Mouse (Mus musculus): Measurements from ENCODE around the gene Peli2.

Peli2 gene

DNA sequence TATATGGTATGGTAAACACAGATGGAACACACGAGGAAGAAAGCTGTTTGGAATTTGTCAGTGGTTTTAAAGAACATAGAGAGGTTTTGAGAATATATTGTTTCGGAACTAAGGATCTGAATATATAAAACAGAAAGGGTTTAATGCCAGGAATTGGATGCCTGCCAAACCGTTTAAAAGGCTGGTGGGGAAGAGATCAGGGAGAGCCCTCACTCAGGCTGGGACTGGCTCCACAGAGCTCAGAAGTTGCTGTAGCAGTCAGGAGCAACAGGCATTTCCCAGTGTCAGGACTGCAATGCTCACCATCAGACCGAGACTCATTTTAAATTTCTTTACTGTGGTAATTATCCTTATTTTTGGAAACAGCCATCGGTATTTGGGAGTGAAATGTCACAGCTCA lies 76.2 kb downstream of the Peli2 start:
- no peak for DNase-seq

DNA sequence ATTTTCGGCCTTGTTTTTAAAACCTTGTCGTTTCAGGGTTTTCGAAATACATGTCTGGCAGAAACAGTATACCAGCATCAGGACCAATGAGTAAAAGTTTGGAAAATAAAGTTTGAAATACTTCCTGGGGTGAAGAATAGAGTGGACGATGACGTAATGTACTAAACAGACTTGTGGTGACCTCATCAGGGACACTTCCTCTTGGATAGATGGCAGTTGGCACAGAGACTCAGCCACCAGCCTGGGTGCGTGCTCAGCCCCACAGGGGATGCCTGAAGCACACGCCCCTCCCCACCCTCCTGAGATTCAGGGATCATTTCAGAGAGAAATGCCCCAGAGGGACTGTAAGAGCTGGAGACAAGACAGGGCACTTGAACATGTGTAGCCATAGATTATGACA lies 76.7 kb downstream of the Peli2 start:
- DNase-seq, result no peak

- DNase-seq, result no peak
Measured at GRCm38 (mm10) chr14:48198190-48198954, 77.7 kb downstream of the Peli2 start.

DNA sequence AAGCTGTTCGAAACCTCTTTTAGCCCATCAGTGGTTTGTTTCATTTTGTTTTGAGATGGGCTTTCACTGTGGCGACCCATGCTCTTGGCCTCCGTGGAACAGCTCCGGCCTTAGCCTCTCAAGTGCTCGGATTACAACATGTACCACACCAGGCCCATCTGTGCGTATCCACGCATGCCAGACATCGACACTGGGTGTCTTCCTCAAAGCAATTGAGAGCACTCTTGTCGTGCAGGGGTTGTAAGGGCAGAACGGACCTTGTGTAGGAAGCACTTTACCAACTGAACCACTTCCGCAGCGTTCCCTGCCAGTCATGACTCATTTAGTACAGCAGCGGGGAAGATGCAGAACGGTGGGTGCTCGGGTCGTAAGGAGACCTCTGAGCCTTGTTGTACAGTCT lies 78.3 kb downstream of the Peli2 start:
- DNase-seq, result no peak

DNA sequence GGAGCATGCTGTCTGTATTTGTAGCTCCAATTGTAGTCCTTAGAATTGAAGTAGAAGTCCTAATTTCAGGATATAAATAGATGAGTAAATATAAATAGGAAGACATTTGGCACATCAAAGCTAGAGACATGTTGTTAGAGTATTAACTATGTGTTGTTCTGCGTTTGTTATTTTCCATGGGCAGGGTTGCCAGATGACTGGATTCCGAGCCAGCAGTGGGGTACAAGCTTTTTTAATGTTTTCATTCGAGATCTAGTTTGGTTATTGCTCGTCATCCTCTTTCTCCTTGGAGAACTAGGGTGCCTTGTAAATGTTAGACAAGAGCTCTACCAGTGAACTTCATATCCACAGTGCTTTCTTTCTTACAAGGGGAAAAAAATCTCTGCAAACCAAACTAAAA lies 78.9 kb downstream of the Peli2 start:
- no peak for DNase-seq

DNA sequence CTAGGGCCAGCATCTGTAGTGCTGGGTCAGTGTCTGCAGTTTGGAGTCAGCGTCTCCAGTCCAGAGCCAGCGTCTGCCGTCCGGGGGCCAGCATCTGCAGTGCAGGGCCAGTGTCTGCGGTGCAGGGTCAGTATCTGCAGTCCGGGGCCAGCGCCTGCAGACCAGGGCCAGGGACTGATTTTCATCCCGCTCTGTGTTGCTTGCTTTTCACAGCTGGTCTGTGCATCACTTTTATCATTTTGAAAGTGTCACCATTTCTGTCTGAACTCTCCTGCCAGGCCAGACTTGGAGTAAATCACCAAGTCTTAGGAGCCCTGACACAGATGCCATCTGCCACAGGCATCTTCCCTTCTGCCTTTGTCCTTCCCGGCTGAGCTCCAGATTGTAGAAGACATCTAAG lies 79.7 kb downstream of the Peli2 start:
- no peak for DNase-seq

DNA sequence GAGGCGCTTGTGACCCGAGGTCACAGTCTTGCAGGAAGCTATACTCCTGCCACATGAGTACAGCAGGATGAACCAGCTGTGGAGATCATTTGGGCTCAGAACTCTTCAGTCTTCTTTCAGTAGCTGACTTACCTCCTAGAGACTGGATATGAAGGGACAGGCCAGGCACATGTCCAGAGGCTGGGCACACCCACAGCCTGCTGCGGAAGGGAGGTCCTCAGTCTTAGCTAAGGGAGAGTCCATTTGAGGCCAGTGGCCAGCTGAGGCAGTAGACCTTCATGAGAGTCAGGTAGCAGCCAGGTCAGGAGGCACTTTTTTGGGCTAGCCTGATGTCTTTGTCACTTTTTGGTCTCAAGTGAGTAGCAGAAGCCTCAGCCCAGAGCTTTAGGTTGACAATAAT lies 80.2 kb downstream of the Peli2 start:
- DNase-seq, result no peak

GRCm38 (mm10) chr14:48201403-48201802 lies 80.8 kb downstream of the Peli2 start:
- DNase-seq, result no peak

DNA sequence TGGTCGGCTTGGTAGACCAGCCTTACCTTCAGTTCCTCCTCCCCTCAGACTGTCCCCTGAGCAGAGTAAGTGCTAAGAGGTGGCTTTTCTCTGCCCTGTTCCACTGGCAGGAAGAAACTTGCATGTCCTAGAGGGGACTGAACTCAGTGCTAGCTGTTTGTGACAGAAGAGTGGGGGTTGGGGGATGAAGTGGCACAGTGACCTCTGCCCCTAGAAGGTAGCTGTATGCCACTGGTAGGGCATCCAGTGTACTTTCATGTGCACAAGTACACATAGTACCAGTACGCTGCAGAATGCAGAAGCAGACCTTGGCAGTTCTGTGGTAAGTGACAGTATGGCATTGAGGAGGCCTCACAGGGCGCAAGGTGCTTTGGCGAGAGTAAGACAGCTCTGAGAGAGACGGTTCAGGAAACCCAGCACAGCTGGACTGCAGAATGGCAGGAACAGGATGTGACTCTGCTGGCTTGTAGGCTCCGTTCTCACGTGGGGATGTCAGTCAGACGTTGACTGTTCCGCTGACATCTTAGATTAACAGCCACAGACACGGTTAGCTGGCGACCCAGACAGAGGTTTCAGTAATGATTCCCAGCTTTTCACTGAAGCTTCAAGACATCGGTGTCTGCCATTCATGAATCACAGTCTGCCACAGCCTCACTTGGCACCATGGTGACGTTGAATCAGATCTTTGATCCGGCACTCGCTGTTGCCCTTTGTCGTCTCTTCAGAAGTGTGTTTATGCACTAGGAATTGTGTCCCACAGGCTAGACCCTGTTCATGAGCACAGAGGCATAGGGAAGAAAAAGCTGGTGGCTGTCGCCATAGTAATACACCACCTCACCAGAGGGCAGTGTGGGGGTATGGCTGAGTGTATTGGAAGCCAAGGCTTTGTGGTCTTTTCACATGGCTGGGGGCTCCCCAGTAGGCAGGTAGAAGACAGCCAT lies 81.7 kb downstream of the Peli2 start:
- no peak for DNase-seq

- DNase-seq, result no peak
Measured at GRCm38 (mm10) chr14:48205044-48205443, 84.4 kb downstream of the Peli2 start.

DNA sequence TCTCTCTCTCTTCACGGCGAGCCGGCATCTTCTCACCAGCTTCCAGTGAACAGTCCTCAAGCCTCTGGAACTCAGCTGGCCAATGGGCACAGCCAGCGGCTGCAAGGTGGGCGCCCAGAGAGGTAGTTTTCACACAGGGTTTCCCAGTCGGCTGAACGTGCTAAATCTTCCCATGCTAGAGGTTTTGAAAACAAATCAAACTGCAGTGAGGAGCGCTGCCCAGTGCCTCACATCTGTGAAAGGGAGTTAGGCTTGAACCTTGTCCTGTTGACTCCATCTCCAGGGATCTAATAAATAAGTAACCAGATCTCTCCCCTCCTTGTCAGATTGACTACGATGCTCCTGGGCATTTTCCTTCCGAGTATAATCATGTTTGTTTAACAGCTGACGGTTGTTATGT lies 85.0 kb downstream of the Peli2 start:
- DNase-seq, result no peak

- DNase-seq, result no peak
Measured at GRCm38 (mm10) chr14:48207119-48207518, 86.5 kb downstream of the Peli2 start.

DNA sequence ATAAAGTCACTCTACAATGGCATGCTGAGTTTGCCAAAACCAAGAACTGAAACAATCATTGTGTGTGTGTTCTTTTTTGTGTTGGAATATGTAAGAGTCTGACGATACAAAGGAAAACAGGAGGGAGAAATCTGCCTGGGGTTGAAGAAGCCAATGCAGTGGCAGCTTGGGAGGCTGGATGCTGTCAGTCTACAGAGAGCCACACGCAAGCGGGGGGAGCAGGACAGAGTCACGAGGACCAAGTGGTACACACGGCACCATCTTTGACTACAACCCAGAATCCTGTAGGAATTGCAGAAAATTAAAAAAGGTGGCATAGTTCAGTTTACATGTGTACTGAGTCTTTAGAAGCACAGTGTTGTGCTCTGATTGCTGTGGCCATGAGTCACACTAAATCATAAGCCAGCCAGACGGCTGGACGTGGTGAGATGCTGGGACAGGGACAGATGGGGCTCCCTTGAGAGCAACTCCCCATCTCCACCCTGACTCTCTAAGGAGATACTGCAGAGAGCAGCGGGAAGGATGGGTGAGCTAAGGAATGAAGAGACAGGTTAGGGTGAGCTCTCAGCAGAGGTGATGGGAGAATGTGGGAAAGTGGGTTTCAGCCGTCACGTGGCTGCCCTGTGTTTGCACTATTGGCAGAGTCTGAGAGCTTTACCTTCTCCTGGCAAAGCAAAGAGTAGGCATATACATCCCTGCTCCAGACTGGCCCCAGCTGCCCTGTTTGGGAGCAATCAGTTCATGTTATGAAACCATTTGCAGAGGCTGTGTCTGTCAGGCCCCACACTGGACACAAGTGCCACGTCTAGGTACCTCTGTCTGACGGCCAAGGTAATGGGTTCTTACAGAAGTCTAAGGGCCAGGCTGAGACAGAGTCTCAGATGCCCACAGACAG lies 87.4 kb downstream of the Peli2 start:
- DNase-seq, result no peak

- no peak for DNase-seq
Measured at GRCm38 (mm10) chr14:48209436-48209835, 88.8 kb downstream of the Peli2 start.

DNA sequence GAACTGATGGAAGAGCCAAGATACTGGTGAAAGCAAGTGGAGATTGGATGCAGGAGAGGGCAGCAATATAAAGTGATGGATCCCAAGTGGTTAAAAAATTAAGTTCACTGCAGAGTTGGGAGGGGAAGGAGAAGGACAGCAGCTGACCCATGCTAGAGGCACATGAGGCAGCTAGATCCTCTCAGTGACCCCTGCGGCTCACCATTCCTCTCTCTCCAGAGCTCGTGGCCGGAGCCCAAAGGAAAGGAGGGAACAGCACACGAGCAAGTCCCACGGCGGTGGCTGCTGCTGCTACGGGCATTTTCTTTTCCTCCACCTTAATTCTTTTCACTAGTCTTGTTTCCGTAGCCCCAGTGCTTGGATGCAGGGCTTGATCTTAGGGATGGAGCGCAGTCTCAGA lies 89.5 kb downstream of the Peli2 start:
- no peak for DNase-seq

- no peak for DNase-seq
Measured at GRCm38 (mm10) chr14:48211526-48211925, 90.9 kb downstream of the Peli2 start.

DNA sequence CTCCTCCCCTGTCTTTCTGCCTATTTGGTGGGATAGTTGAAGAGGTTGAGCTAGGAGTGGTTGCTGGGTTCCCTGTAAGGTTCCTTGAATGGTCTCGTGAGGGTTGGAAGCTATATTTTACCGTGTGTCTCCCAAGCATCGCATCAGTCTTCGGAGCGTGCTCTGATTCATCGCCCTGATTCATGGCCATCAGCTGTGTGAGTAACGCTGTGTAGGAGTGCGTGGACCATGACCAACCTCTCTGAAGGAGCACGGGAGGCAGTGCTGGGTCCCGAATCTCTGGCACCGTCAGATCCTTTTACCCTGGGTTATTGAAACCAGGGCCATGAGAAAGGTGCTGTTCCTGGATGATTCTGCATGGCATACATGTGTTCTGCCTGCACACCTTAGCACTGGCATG lies 92.2 kb downstream of the Peli2 start:
- DNase-seq, result no peak

DNA sequence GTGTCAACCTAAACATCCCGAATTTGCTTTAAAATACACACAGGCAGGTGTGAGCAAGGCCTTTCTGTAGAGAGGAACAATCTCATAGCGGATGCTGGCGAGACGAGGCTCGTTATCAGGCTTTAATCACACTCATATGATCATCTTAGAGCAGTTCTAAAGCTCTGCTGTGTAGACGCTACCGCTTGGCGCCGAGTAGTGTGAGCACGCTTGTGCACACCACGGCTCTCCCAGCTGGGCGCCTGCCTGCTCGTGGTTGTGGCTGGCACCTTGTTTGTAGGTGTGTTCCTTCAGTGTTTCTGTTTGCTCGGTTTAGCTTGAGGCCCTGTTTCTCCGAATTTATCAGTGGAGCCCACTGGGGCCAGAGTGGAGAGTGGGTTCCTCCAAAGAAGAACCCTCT lies 93.0 kb downstream of the Peli2 start:
- no peak for DNase-seq

- no peak for DNase-seq
Measured at GRCm38 (mm10) chr14:48222051-48222450, 101.4 kb downstream of the Peli2 start.

GRCm38 (mm10) chr14:48222684-48223083 lies 102.1 kb downstream of the Peli2 start:
- no peak for DNase-seq

DNA sequence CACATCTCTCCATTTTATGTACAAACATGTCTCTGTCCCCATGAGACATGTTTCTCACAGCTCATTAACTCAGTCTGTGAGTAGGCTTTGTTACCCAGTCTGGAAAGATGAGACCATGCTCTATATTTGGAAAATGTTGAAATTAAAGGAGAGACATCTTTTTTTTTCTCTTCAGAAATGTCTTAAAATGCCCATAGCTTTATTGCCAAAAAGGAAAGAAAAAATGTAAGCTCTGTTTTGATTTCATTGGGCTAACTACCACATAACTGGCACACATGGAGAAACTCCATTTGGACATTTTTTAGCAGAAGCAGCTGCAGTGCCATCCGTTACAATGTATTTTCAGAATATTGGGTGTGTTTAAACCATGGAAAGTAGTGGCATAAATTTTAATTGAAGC lies 103.6 kb downstream of the Peli2 start:
- no peak for DNase-seq

GRCm38 (mm10) chr14:48224861-48225300 lies 104.3 kb downstream of the Peli2 start:
- no peak for DNase-seq

DNA sequence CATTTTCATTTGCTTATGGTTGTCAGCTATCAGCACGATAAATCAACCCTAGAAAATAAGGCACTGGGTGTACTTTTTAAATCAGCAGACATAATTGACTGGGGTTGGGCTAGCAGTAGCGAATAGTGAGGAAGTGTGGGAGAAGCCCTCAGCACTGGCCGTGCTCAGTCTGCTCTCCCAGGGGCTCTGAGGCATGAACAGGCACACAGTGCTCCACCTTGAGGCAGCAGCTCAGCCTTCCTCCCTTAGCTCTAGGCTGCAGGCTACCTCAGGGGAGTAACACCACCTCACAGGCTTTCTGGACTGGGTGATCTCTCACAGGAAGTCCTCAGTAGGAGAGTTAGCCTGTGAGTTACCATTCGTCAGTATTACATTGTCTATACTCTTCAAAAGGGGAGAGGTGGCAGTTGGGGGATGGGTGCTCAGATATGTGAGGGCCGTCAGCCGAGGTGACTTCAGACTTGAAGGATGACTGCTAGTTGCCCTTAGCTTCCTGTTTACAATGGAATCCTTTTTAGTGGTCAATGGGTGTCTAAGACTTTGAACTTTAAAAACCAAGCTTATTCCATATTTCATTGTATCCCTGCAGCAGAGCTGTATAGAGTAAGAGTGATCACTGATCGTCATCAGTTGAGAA lies 105.3 kb downstream of the Peli2 start:
- DNase-seq, result no peak
